Mouse (Mus musculus) CH12.LX (cell line): ENCODE measurements around the gene Ttll13.

Experiments used
- CTCF ChIP-seq, 2 experiments: IDR thresholded peaks in 1 of 2; conservative IDR thresholded peaks in 1 of 2; 2 replicates each; pipeline ENCODE4 v1.5.1; 2011 to 2012; ENCODE audit warnings: low read depth in 2 of 2, low read length in 2 of 2, improper control_type of control experiment in 1 of 2, inconsistent platforms in 1 of 2, mild to moderate bottlenecking in 1 of 2, moderate library complexity in 1 of 2
- MEF2A ChIP-seq: IDR thresholded peaks from 2 replicates; pipeline ENCODE4 v1.6.1; 2014; ENCODE audit warnings: low read depth, mild to moderate bottlenecking, inconsistent platforms, low read length, improper control_type of control experiment, borderline replicate concordance
- POLR2A ChIP-seq: IDR thresholded peaks from 2 replicates; pipeline ENCODE4 v1.6.1; 2011; ENCODE audit warnings: low read depth, mild to moderate bottlenecking, improper control_type of control experiment, low read length

- TF ChIP-seq POLR2A = no peak
- TF ChIP-seq CTCF (conservative IDR thresholded peaks at IDR 0.05 in 1 of 2, IDR thresholded peaks at IDR 0.05 in 1 of 2; ENCODE audit: low read depth in 2 of 2, low read length in 2 of 2) = no peak
- TF ChIP-seq MEF2A = no peak
Measured at GRCm38 (mm10) chr7:80210982-80211381, 35.2 kb upstream of the Ttll13 start.
